Mouse (Mus musculus): Measurements from ENCODE around the gene Phka1. TPM values are rescaled to one million over a fixed set of nuclear protein-coding genes. Genes with fewer than 3 reads are reported as not detected.

Gene Phka1
- total and polyA plus RNA-seq, 3 experiments, result 3.0 to 3.8 TPM; not detected in 1

Other genes starting within 250 kb of the Phka1 start
- gene Hdac8, start 138.9 kb downstream of the Phka1 start, total RNA-seq (2012; rRNA removed), result 8.8 and 10.0 TPM in 2 replicates
- 10 to 100 TPM in 1 of 2 experiments, not detected in 1; 11.8 TPM for gene Hdac8, start 138.9 kb downstream of the Phka1 start, polyA plus RNA-seq (2012; ENCODE audit: insufficient read depth in 1 of 2, insufficient read length in 2 of 2, low read depth in 1 of 2, low replicate concordance in 2 of 2, missing spikeins in 1 of 2)
- not detected in 2 replicates for gene Gm3880, start 42.7 kb upstream of the Phka1 start, total RNA-seq (2012; rRNA removed)
- not detected for gene Gm3880, start 42.7 kb upstream of the Phka1 start, polyA plus RNA-seq (2012; ENCODE audit: insufficient read depth in 1 of 2, insufficient read length in 2 of 2, low read depth in 1 of 2, low replicate concordance in 2 of 2, missing spikeins in 1 of 2)
- not detected in 2 replicates for gene Gm9112, start 63.4 kb upstream of the Phka1 start, total RNA-seq (2012; rRNA removed)
- not detected for gene Gm9112, start 63.4 kb upstream of the Phka1 start, polyA plus RNA-seq (2012; ENCODE audit: insufficient read depth in 1 of 2, insufficient read length in 2 of 2, low read depth in 1 of 2, low replicate concordance in 2 of 2, missing spikeins in 1 of 2)
- gene Dmrtc1b, start 63.6 kb upstream of the Phka1 start, total RNA-seq (2012; rRNA removed), result not detected in 2 replicates
- not detected for gene Dmrtc1b, start 63.6 kb upstream of the Phka1 start, polyA plus RNA-seq (2012; ENCODE audit: insufficient read depth in 1 of 2, insufficient read length in 2 of 2, low read depth in 1 of 2, low replicate concordance in 2 of 2, missing spikeins in 1 of 2)
- not detected in 2 replicates for gene Dmrtc1c1, start 158.7 kb upstream of the Phka1 start, total RNA-seq (2012; rRNA removed)
- gene Dmrtc1c1, start 158.7 kb upstream of the Phka1 start, polyA plus RNA-seq (2012; ENCODE audit: insufficient read depth in 1 of 2, insufficient read length in 2 of 2, low read depth in 1 of 2, low replicate concordance in 2 of 2, missing spikeins in 1 of 2), result not detected
- gene Dmrtc1c2, start 210.4 kb upstream of the Phka1 start, total RNA-seq (2012; rRNA removed), result not detected in 2 replicates
- not detected for gene Dmrtc1c2, start 210.4 kb upstream of the Phka1 start, polyA plus RNA-seq (2012; ENCODE audit: insufficient read depth in 1 of 2, insufficient read length in 2 of 2, low read depth in 1 of 2, low replicate concordance in 2 of 2, missing spikeins in 1 of 2)
- not detected in 2 replicates for gene 1700031F05Rik, start 223.7 kb upstream of the Phka1 start, total RNA-seq (2012; rRNA removed)
- not detected for gene 1700031F05Rik, start 223.7 kb upstream of the Phka1 start, polyA plus RNA-seq (2012; ENCODE audit: insufficient read depth in 1 of 2, insufficient read length in 2 of 2, low read depth in 1 of 2, low replicate concordance in 2 of 2, missing spikeins in 1 of 2)